Mouse (Mus musculus) CH12.LX (cell line): ENCODE data around the gene Trove2. TPM values are rescaled to one million over a fixed set of nuclear protein-coding genes. Genes with fewer than 3 reads are reported as not detected.

Experiments
- DNase-seq: peaks from one replicate; pipeline ENCODE4 v3.0.0-alpha.2; 2013; ENCODE audit errors: extremely low read depth
- H3K27ac ChIP-seq: 2 replicates; pipeline ENCODE4 v1.5.1; 2012; ENCODE audit warnings: low read depth, mild to moderate bottlenecking, control low read depth, moderate library complexity; ENCODE audit not compliant: insufficient read depth
- H3K27me3 ChIP-seq: replicated peaks from 2 replicates; pipeline ENCODE3; 2012; ENCODE audit warnings: inconsistent platforms
- H3K36me3 ChIP-seq, 2 experiments: replicated peaks in 1 of 2; 2 replicates each; pipeline versions ENCODE3 to v1.6.1; 2012; ENCODE audit warnings: inconsistent platforms in 1 of 2, low read length in 1 of 2, mild to moderate bottlenecking in 1 of 2, mixed read lengths in 1 of 2, moderate library complexity in 1 of 2; ENCODE audit not compliant: control insufficient read depth in 1 of 2, insufficient read depth in 1 of 2
- H3K4me1 ChIP-seq, 2 experiments: 2 replicates each; pipeline ENCODE4 v1.6.1; 2012; ENCODE audit warnings: inconsistent platforms in 1 of 2, moderate library complexity in 1 of 2; ENCODE audit not compliant: insufficient read depth in 2 of 2, control insufficient read depth in 1 of 2
- H3K4me2 ChIP-seq: 2 replicates; pipeline ENCODE4 v1.6.1; 2012; ENCODE audit warnings: low read depth, mild to moderate bottlenecking, control low read depth; ENCODE audit not compliant: poor library complexity, insufficient read depth, severe bottlenecking
- H3K4me3 ChIP-seq, 3 experiments: fragments of 150-350 bp in 1 of 3; sonication (generic) in 1 of 3; replicated peaks in 1 of 3; 2 replicates each; pipeline versions ENCODE3 to v1.5.1; 2011 to 2012; ENCODE audit warnings: low read depth in 2 of 3, low read length in 2 of 3, mild to moderate bottlenecking in 2 of 3, moderate library complexity in 2 of 3, control low read depth in 1 of 3, improper control_type of control experiment in 1 of 3, inconsistent platforms in 1 of 3, mixed read lengths in 1 of 3; ENCODE audit not compliant: poor library complexity in 1 of 3
- H3K79me2 ChIP-seq: replicated peaks from 2 replicates; pipeline ENCODE4 v1.6.1; 2012; ENCODE audit warnings: mild to moderate bottlenecking, moderate library complexity; ENCODE audit not compliant: control insufficient read depth, poor library complexity, insufficient read depth, severe bottlenecking; ENCODE audit errors: extremely low read depth
- H3K9ac ChIP-seq: 2 replicates; pipeline ENCODE4 v1.6.1; 2012; ENCODE audit warnings: low read depth, mild to moderate bottlenecking, control low read depth, moderate library complexity; ENCODE audit not compliant: insufficient read depth
- H3K9me3 ChIP-seq: replicated peaks from 2 replicates; pipeline ENCODE3; 2012; ENCODE audit warnings: low read length, inconsistent platforms, mixed read lengths
- CHD1 ChIP-seq: IDR thresholded peaks from 2 replicates; pipeline ENCODE4 v1.6.1; 2012; ENCODE audit warnings: low read depth, low read length, improper control_type of control experiment, inconsistent platforms
- CHD2 ChIP-seq: IDR thresholded peaks from 2 replicates; pipeline ENCODE4 v1.6.1; 2011; ENCODE audit warnings: low read length, improper control_type of control experiment
- CTCF ChIP-seq, 2 experiments: IDR thresholded peaks in 1 of 2; conservative IDR thresholded peaks in 1 of 2; 2 replicates each; pipeline ENCODE4 v1.5.1; 2011 to 2012; ENCODE audit warnings: low read depth in 2 of 2, low read length in 2 of 2, improper control_type of control experiment in 1 of 2, inconsistent platforms in 1 of 2, mild to moderate bottlenecking in 1 of 2, moderate library complexity in 1 of 2
- E2F4 ChIP-seq: IDR thresholded peaks from 2 replicates; pipeline ENCODE4 v1.6.1; 2011; ENCODE audit warnings: low read depth, low read length, improper control_type of control experiment; ENCODE audit not compliant: insufficient replicate concordance
- ELF1 ChIP-seq: IDR thresholded peaks from 2 replicates; pipeline ENCODE4 v1.6.1; 2014; ENCODE audit warnings: low read depth, mild to moderate bottlenecking, inconsistent platforms, low read length, improper control_type of control experiment
- ETS1 ChIP-seq: conservative IDR thresholded peaks from 2 replicates; pipeline ENCODE4 v1.6.1; 2012; ENCODE audit warnings: low read depth, mild to moderate bottlenecking, inconsistent platforms, low read length, improper control_type of control experiment, moderate library complexity
- HCFC1 ChIP-seq: IDR thresholded peaks from 2 replicates; pipeline ENCODE4 v1.6.1; 2012; ENCODE audit warnings: low read depth, mild to moderate bottlenecking, inconsistent platforms, low read length, improper control_type of control experiment
- IRF4 ChIP-seq: IDR thresholded peaks from 2 replicates; pipeline ENCODE4 v1.6.1; 2014; ENCODE audit warnings: low read depth, mild to moderate bottlenecking, inconsistent platforms, low read length, improper control_type of control experiment
- JUN ChIP-seq: IDR thresholded peaks from 2 replicates; pipeline ENCODE4 v1.6.1; 2011; ENCODE audit warnings: low read depth, mild to moderate bottlenecking, low read length, improper control_type of control experiment, moderate library complexity; ENCODE audit not compliant: insufficient read depth
- MYC ChIP-seq: IDR thresholded peaks from 2 replicates; pipeline ENCODE4 v1.6.1; 2011; ENCODE audit warnings: low read depth, mild to moderate bottlenecking, improper control_type of control experiment, low read length
- PAX5 ChIP-seq: IDR thresholded peaks from 2 replicates; pipeline ENCODE4 v1.6.1; 2012; ENCODE audit warnings: low read length, inconsistent platforms, mixed read lengths
- POLR2AphosphoS2 ChIP-seq: IDR thresholded peaks from 2 replicates; pipeline ENCODE4 v1.6.1; 2011; ENCODE audit warnings: low read depth, low read length, improper control_type of control experiment
- RAD21 ChIP-seq: IDR thresholded peaks from 2 replicates; pipeline ENCODE4 v1.6.1; 2011; ENCODE audit warnings: low read depth, mild to moderate bottlenecking, low read length, improper control_type of control experiment, moderate library complexity
- RCOR1 ChIP-seq: conservative IDR thresholded peaks from 2 replicates; pipeline ENCODE4 v1.6.1; 2012; ENCODE audit warnings: low read depth, mild to moderate bottlenecking, inconsistent platforms, low read length, improper control_type of control experiment
- SIN3A ChIP-seq: IDR thresholded peaks from 2 replicates; pipeline ENCODE4 v1.6.1; 2012; ENCODE audit warnings: low read length, improper control_type of control experiment, inconsistent platforms
- SMC3 ChIP-seq: IDR thresholded peaks from 2 replicates; pipeline ENCODE4 v1.6.1; 2011; ENCODE audit warnings: low read depth, low read length, improper control_type of control experiment
- USF1 ChIP-seq: IDR thresholded peaks from 2 replicates; pipeline ENCODE4 v1.6.1; 2014; ENCODE audit warnings: low read depth, mild to moderate bottlenecking, inconsistent platforms, low read length, improper control_type of control experiment
- ZMIZ1 ChIP-seq: IDR thresholded peaks from 2 replicates; pipeline ENCODE4 v1.6.1; 2012; ENCODE audit warnings: low read depth, mild to moderate bottlenecking, inconsistent platforms, low read length, improper control_type of control experiment
- dilution Hi-C: fragments of 300-500 bp; cut with MboI; formaldehyde crosslinking; loops from 2 replicates; pipeline ENCODE4 v1.14.3; 2020; ENCODE audit warnings: low sequenced_read_pairs; ENCODE audit not compliant: extremely low pct_unique_long_range_greater_than_20kb, extremely low pct_ligation_motif_present
- in situ Hi-C: fragments of 300-500 bp; cut with MboI; formaldehyde crosslinking; loops from 3 replicates; pipeline ENCODE4 v1.14.3; 2019; ENCODE audit warnings: low sequenced_read_pairs, low pct_ligation_motif_present, low pct_unique_long_range_greater_than_20kb, mixed read lengths
- polyA plus RNA-seq: library from polyadenylated mRNA; unstranded; fragments of >175 nt; gene quantifications from 2 replicates; pipeline ENCODE4 v1.2.1, GENCODE M21; 2012; ENCODE audit warnings: low read depth; ENCODE audit not compliant: insufficient read length
- total RNA-seq, 2 experiments: library from RNA; depleted of rRNA; stranded (reverse); fragments of 300-350 nt in 1 of 2; fragments of >200 nt in 1 of 2; gene quantifications; 2 replicates each; pipeline ENCODE4 v1.2.3; 2012 to 2014

Gene Trove2
- total and polyA plus RNA-seq, 3 experiments, result 3.8 to 7.5 (median 6.6) TPM

DNA sequence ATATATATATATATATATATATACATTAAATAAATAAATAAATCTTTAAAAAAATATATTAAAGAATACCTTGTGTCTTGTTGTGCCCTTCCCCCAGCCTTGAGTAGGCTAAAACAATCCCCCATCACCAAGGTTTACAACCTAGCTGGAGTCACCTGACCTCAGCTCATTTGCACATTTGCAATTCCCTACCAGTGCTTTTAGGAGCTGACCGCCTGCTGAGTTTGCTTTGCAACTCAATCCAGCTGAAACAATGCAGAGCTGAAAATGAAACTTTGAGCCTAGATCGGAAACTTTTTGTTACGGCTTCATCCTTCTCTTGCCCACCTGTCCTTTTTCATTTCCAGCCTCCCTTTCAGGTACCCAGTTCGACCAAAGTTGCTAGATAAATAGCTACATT, 45.2 kb downstream of the Trove2 start:
- H3K4me3 ChIP-seq, result peak overlapping the region in 1 of 3 experiments; percentile 18
- H3K9me3 ChIP-seq, result no peaks in the 10 kb centered on the region
- H3K9ac ChIP-seq, result peak overlapping the region; percentile 17; the same call in 1 of the 2 replicates
- no peaks in the 10 kb centered on the region for H3K36me3 ChIP-seq
- TF ChIP-seq IRF4 (0 out of 2 replicates have a peak, but pooled peaks have one; percentile 15), POLR2AphosphoS2 (no peak), USF1 (peak; percentile 5; the same call in 1 of the 2 replicates)
- in situ Hi-C loops (no loop called here), dilution Hi-C loops (no loop called here)
- peak overlapping the region; percentile 51; the same call in 1 of the 2 replicates for H3K4me2 ChIP-seq
- DNase-seq, result no peak
- no peaks in the 10 kb centered on the region for H3K4me1 ChIP-seq
- H3K27ac ChIP-seq, result no peak overlapping the region
- no peaks in the 10 kb centered on the region for H3K27me3 ChIP-seq
- H3K79me2 ChIP-seq, result no peaks in the 10 kb centered on the region

DNA sequence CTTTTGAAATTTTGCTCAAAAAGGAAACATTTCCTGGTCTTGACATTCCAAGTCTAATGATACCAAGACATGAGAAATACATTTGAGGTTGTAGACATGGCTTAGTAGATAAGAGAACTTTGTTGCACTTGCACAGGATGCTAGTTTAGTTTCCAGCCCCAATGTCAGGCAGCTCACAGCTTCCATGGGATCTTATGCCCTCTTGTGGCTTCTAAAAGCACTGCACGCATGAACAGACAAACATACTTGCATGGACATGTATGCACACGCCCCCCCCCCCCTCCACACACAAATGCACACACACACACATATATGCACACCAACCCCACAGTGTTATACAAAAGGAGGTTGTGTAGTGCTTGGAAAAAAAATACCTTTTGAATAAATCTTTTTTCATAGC, 46.0 kb downstream of the Trove2 start:
- Histone ChIP-seq H3K9ac (no peak overlapping the region), H3K4me3 (no peak overlapping the region), H3K36me3 (no peaks in the 10 kb centered on the region), H3K9me3 (no peaks in the 10 kb centered on the region), H3K4me2 (no peak overlapping the region), H3K4me1 (no peaks in the 10 kb centered on the region), H3K79me2 (no peaks in the 10 kb centered on the region), H3K27ac (no peak overlapping the region), H3K27me3 (no peaks in the 10 kb centered on the region)
- DNase-seq, result peak; percentile 55
- dilution Hi-C loops, result no loop called here
- TF ChIP-seq CHD2, result no peak
- no peak for TF ChIP-seq SIN3A
- no peak for TF ChIP-seq E2F4
- peak; percentile 11 to 62; a peak in 2 of 4 replicates for TF ChIP-seq CTCF (conservative IDR thresholded peaks at IDR 0.05 in 1 of 2, IDR thresholded peaks at IDR 0.05 in 1 of 2; ENCODE audit: low read depth in 2 of 2, low read length in 2 of 2)
- TF ChIP-seq ZMIZ1, result no peak
- peak; percentile 56 for TF ChIP-seq RAD21
- TF ChIP-seq SMC3, result peak; percentile 33
- TF ChIP-seq CHD1, result no peak
- in situ Hi-C loops, result no loop called here

- Histone ChIP-seq H3K4me1 (no peaks in the 10 kb centered on the region), H3K36me3 (no peaks in the 10 kb centered on the region), H3K4me3 (no peak overlapping the region), H3K9me3 (no peaks in the 10 kb centered on the region), H3K4me2 (no peak overlapping the region), H3K27ac (no peak overlapping the region), H3K27me3 (no peaks in the 10 kb centered on the region), H3K79me2 (no peaks in the 10 kb centered on the region), H3K9ac (no peak overlapping the region)
- no peak for TF ChIP-seq ZMIZ1
- no peak for TF ChIP-seq HCFC1
- TF ChIP-seq JUN, result no peak
- no peak for TF ChIP-seq ELF1
- TF ChIP-seq PAX5, result no peak
- no peak for TF ChIP-seq MYC
- TF ChIP-seq E2F4, result no peak
- no peak for TF ChIP-seq RCOR1
- TF ChIP-seq ETS1, result no peak
- in situ Hi-C loops, result no loop called here
- dilution Hi-C loops, result no loop called here
- no peak for DNase-seq
Measured at GRCm38 (mm10) chr1:143727701-143728445, 49.0 kb downstream of the Trove2 start.
